Mouse (Mus musculus): ENCODE results near the gene Ier5l. TPM values are rescaled to one million over a fixed set of nuclear protein-coding genes. Genes with fewer than 3 reads are reported as not detected.

The Ier5l gene
- polyA plus RNA-seq, 2 experiments: 0.10 to 0.86 TPM

GRCm38 (mm10) chr2:30503677-30504621 is 29.9 kb upstream of the Ier5l start:
- no peak for DNase-seq (ENCODE audit: low read depth in 3 of 3, low spot score in 3 of 3)
- H3K9me3 ChIP-seq (ENCODE audit: control insufficient read depth, low read length): no peaks in the 10 kb centered on the region
- peaks cover 0 to 7% of the 10 kb centered on the region in 2 experiments; a peak in 2 of 4 replicates for H3K4me1 ChIP-seq (replicated peaks; ENCODE audit: control insufficient read depth in 2 of 2, insufficient read depth in 2 of 2, low read length in 1 of 2)
- no peak overlapping the region for H3K9ac ChIP-seq (replicated peaks)
- no peaks in the 10 kb centered on the region for H3K36me3 ChIP-seq (replicated peaks; ENCODE audit: control insufficient read depth, insufficient read depth, low read depth)
- TF ChIP-seq EP300 (IDR thresholded peaks at IDR 0.05; ENCODE audit: low read depth) (no peak), CTCF (IDR thresholded peaks at IDR 0.05; ENCODE audit: low read depth) (no peak)
- no peak overlapping the region for H3K27ac ChIP-seq
- H3K4me3 ChIP-seq (ENCODE audit: insufficient read depth in 1 of 2, low read depth in 2 of 2, low read length in 2 of 2): no peak overlapping the region
- H3K27me3 ChIP-seq (ENCODE audit: control insufficient read depth, insufficient read depth, low read length): no peaks in the 10 kb centered on the region
- no peak for ATAC-seq (ENCODE audit: insufficient read depth)
- WGBS (ENCODE audit: insufficient replicate concordance): 36% methylated on average over 22 of the region's 23 CpGs
- H3K4me2 ChIP-seq (ENCODE audit: low read depth): no peak overlapping the region

GRCm38 (mm10) chr2:30501701-30502100 is 27.7 kb upstream of the Ier5l start:
- 64% methylated on average over 7 of the region's 7 CpGs for WGBS (ENCODE audit: insufficient replicate concordance)
- Histone ChIP-seq H3K4me2 (ENCODE audit: low read depth) (no peak overlapping the region), H3K4me1 (replicated peaks; ENCODE audit: control insufficient read depth in 2 of 2, insufficient read depth in 2 of 2, low read length in 1 of 2) (peaks cover 0 to 1% of the 10 kb centered on the region in 2 experiments; a peak in 2 of 4 replicates), H3K4me3 (ENCODE audit: insufficient read depth in 1 of 2, low read depth in 2 of 2, low read length in 2 of 2) (no peak overlapping the region), H3K9me3 (ENCODE audit: control insufficient read depth, low read length) (no peaks in the 10 kb centered on the region), H3K36me3 (replicated peaks; ENCODE audit: control insufficient read depth, insufficient read depth, low read depth) (no peaks in the 10 kb centered on the region), H3K27me3 (ENCODE audit: control insufficient read depth, insufficient read depth, low read length) (no peaks in the 10 kb centered on the region), H3K9ac (replicated peaks) (no peak overlapping the region), H3K27ac (no peak overlapping the region)
- ATAC-seq (ENCODE audit: insufficient read depth) (no peak), DNase-seq (ENCODE audit: low read depth in 3 of 3, low spot score in 3 of 3) (no peak)
- TF ChIP-seq EP300 (IDR thresholded peaks at IDR 0.05; ENCODE audit: low read depth) (no peak), CTCF (IDR thresholded peaks at IDR 0.05; ENCODE audit: low read depth) (no peak)

DNA sequence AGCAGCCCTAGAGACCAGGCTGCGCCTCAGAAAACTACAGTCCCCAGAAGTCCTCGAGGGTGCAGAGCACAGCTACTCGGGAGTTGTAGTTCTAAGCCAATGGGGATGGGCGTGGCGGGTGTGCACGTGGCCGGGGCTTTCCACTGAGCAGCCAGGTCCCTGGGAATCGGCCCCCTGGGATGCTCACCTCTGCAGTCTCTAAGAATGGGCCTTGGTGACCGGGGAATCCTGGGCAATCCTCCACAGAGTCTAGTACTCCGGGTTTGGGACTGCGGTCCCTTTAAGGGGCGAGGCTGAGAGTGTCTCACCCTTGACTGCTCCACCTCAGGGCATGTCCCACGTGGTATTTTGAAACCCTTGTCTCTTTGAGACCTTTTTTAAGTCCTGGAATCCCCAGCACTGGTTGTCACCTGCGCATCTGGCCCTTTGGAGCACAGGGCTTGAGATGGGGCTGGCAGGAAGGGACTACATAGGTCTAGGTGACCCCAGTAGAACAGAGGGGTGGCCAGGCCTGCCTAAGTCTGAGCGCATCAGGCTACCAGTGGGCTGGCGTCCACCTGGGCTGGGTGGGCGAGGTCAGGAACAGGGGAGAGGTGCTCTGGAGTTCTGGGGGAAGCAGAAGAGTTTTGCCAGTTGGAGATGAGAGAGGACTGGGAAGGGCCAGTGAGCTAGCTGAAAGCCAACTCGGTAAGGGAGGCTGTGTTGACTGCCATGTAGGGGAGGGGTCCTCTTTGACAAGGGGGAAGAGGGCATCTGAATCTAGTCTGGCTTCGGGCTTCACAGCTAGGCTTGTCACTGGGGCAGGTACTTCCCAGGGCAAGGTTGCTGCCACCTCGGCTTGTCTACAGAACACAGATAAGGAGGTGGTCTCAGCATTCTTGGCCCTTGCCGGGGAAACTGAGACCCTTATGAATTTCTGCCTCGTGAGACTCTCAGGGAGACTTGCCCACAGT is 22.2 kb upstream of the Ier5l start:
- H3K27ac ChIP-seq: no peak overlapping the region
- H3K4me2 ChIP-seq (ENCODE audit: low read depth): peak overlapping the region; percentile 30; the same call in 1 of the 2 replicates
- peak; percentile 79 for ATAC-seq (ENCODE audit: insufficient read depth)
- no peak overlapping the region for H3K9ac ChIP-seq (replicated peaks)
- no peaks in the 10 kb centered on the region for H3K36me3 ChIP-seq (replicated peaks; ENCODE audit: control insufficient read depth, insufficient read depth, low read depth)
- peak in 1 of 3 experiments; percentile 16 for DNase-seq (ENCODE audit: low read depth in 3 of 3, low spot score in 3 of 3)
- H3K4me1 ChIP-seq (replicated peaks; ENCODE audit: control insufficient read depth in 2 of 2, insufficient read depth in 2 of 2, low read length in 1 of 2): peaks cover 0 to 2% of the 10 kb centered on the region in 2 experiments; a peak in 1 of 4 replicates
- no peaks in the 10 kb centered on the region for H3K27me3 ChIP-seq (ENCODE audit: control insufficient read depth, insufficient read depth, low read length)
- 23% methylated on average over 22 of the region's 22 CpGs for WGBS (ENCODE audit: insufficient replicate concordance)
- H3K9me3 ChIP-seq (ENCODE audit: control insufficient read depth, low read length): no peaks in the 10 kb centered on the region
- TF ChIP-seq EP300 (IDR thresholded peaks at IDR 0.05; ENCODE audit: low read depth) (no peak), CTCF (IDR thresholded peaks at IDR 0.05; ENCODE audit: low read depth) (no peak)
- H3K4me3 ChIP-seq (ENCODE audit: insufficient read depth in 1 of 2, low read depth in 2 of 2, low read length in 2 of 2): no peak overlapping the region

DNA sequence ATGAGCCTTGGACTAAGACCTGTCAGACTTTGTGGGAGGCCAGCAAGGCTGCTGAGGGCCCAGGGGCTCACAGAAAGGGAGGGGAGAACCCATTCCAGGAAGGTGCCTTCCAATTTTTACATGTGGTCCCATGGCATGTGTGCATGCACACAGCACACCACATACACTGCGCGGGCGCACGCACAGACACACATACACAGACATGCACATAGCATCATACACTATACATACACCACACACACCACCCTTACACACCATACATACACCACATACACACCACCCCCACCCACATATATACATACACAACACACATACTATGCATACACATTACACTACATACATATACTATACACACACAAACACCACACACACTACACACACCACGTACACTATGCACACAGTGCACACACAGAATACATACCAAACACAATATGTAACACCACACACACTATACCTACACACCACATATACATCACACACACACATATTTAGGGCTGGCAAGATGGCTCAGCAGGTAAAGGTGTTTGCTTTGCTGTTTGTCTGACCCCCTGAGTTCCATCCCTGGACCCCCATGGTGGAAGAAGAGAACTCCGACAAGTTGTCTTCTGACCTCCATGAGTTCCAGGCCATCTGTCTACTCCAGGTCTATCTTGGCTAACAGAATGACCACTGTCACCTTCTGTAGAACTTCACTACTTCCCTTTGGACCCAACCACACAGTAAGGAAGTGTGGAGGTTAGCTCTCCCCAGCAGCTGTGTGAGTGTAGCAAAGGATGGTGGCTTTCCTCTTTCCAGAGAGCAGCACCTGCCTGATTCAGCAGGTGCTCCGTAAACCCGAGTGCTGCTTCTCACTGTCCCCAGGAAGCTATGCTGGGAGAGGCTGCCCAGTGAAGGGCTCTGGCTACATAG is 21.2 kb upstream of the Ier5l start:
- Histone ChIP-seq H3K27ac (no peak overlapping the region), H3K4me1 (replicated peaks; ENCODE audit: control insufficient read depth in 2 of 2, insufficient read depth in 2 of 2, low read length in 1 of 2) (peaks cover 0 to 2% of the 10 kb centered on the region in 2 experiments; a peak in 1 of 4 replicates), H3K9ac (replicated peaks) (no peak overlapping the region), H3K4me2 (ENCODE audit: low read depth) (no peak overlapping the region), H3K27me3 (ENCODE audit: control insufficient read depth, insufficient read depth, low read length) (no peaks in the 10 kb centered on the region), H3K36me3 (replicated peaks; ENCODE audit: control insufficient read depth, insufficient read depth, low read depth) (no peaks in the 10 kb centered on the region), H3K4me3 (ENCODE audit: insufficient read depth in 1 of 2, low read depth in 2 of 2, low read length in 2 of 2) (no peak overlapping the region), H3K9me3 (ENCODE audit: control insufficient read depth, low read length) (no peaks in the 10 kb centered on the region)
- DNase-seq (ENCODE audit: low read depth in 3 of 3, low spot score in 3 of 3) (no peak), ATAC-seq (ENCODE audit: insufficient read depth) (peak; percentile 31; the same call in 1 of the 2 replicates)
- 68% methylated on average over 8 of the region's 8 CpGs for WGBS (ENCODE audit: insufficient replicate concordance)
- TF ChIP-seq CTCF (IDR thresholded peaks at IDR 0.05; ENCODE audit: low read depth): no peak
- no peak for TF ChIP-seq EP300 (IDR thresholded peaks at IDR 0.05; ENCODE audit: low read depth)
